Comparison of ENCODE assay signal across 27 mouse cellular contexts in genomic region chr9:62461766-62462165, GRCm38 (mm10).
DNase-seq lines count a peak whose midpoint lies in the region; ATAC-seq lines count a peak whose summit lies in the region.
"Had no signal": no experiment of that assay in that cellular context is flagged by ENCODE, and none has a peak within 500 bp of the region (broad histone marks: within the 10 kb centered on the region; RNA-seq: fewer than 3 reads in every experiment).

No protein-coding gene starts in this region.

- ATAC-seq in kidney, embryonic 16.5 days (ENCODE audit: low FRiP score, low TSS enrichment) = no peak
- ATAC-seq: CD4-positive, CD25-positive, alpha-beta regulatory T cell, adult 4 months; hindbrain, postnatal 0 days; intestine, embryonic 15.5 days; liver, embryonic 12.5 days; liver, postnatal 0 days had no signal

- no peak overlapping the region for H3K4me2 ChIP-seq in kidney, embryonic 16.5 days (replicated peaks; ENCODE audit: low read depth, low read length)
- H3K4me2 ChIP-seq: embryonic facial prominence, embryonic 15.5 days; forebrain, embryonic 12.5 days; heart, embryonic 13.5 days; hindbrain, embryonic 12.5 days; intestine, embryonic 15.5 days; limb, embryonic 12.5 days; liver, embryonic 12.5 days; midbrain, embryonic 12.5 days; neural tube, embryonic 13.5 days had no signal

- H3K9me3 ChIP-seq in heart, embryonic 10.5 days = no peaks in the 10 kb centered on the region
- no peaks in the 10 kb centered on the region for H3K9me3 ChIP-seq in kidney, embryonic 16.5 days (ENCODE audit: low read length)
- H3K9me3 ChIP-seq: embryonic facial prominence, embryonic 10.5 days; embryonic facial prominence, embryonic 15.5 days; forebrain, embryonic 12.5 days; heart, embryonic 13.5 days; hindbrain, embryonic 12.5 days; intestine, embryonic 15.5 days; limb, embryonic 12.5 days; liver, embryonic 12.5 days; midbrain, embryonic 12.5 days; neural tube, embryonic 13.5 days had no signal

- no peaks in the 10 kb centered on the region for H3K27me3 ChIP-seq in heart, embryonic 10.5 days (ENCODE audit: insufficient read depth, poor library complexity, severe bottlenecking)
- no peaks in the 10 kb centered on the region for H3K27me3 ChIP-seq in kidney, embryonic 16.5 days (ENCODE audit: insufficient read depth, low read length)
- H3K27me3 ChIP-seq: embryonic facial prominence, embryonic 15.5 days; forebrain, embryonic 12.5 days; heart, embryonic 13.5 days; hindbrain, embryonic 12.5 days; intestine, embryonic 15.5 days; limb, embryonic 12.5 days; liver, embryonic 12.5 days; midbrain, embryonic 12.5 days; neural tube, embryonic 13.5 days had no signal

- H3K9ac ChIP-seq in kidney, embryonic 16.5 days (replicated peaks; ENCODE audit: low read length) = no peak overlapping the region
- H3K9ac ChIP-seq: embryonic facial prominence, embryonic 15.5 days; forebrain, embryonic 12.5 days; heart, embryonic 13.5 days; hindbrain, embryonic 12.5 days; intestine, embryonic 15.5 days; limb, embryonic 12.5 days; liver, embryonic 12.5 days; liver, postnatal 0 days; midbrain, embryonic 12.5 days; neural tube, embryonic 13.5 days had no signal

- no peak overlapping the region for H3K4me3 ChIP-seq in heart, embryonic 10.5 days
- no peak overlapping the region for H3K4me3 ChIP-seq in kidney, embryonic 16.5 days (ENCODE audit: low read length)
- H3K4me3 ChIP-seq: embryonic facial prominence, embryonic 10.5 days; embryonic facial prominence, embryonic 15.5 days; forebrain, embryonic 12.5 days; heart, embryonic 13.5 days; hindbrain, embryonic 12.5 days; intestine, embryonic 15.5 days; left cerebral cortex, adult 2 months; limb, embryonic 12.5 days; liver, embryonic 12.5 days; midbrain, embryonic 12.5 days; neural tube, embryonic 13.5 days had no signal

- DNase-seq in heart, embryonic 10.5 days (ENCODE audit: low spot score) = no peak
- no peak for DNase-seq in heart, adult 8-10 months (ENCODE audit: low spot score)
- DNase-seq in kidney, adult 8-10 months = peak; percentile 64 to 65
- peak; percentile 76 for DNase-seq in adipocyte (ENCODE audit: low spot score)
- peak; percentile 46 to 77 for DNase-seq in kidney, postnatal 25 days
- DNase-seq in ovary, postnatal 14 days (ENCODE audit: low spot score) = no peak
- DNase-seq: adrenal gland, adult 2 months; adrenal gland, postnatal 36 days; cerebellum, adult 8-10 months; gastrocnemius, postnatal 25 days; heart, adult 18-20 months; liver, postnatal 0 days; thymus, postnatal 4 days had no signal

- peaks cover 24% of the 10 kb centered on the region for H3K4me1 ChIP-seq in heart, embryonic 10.5 days
- no peaks in the 10 kb centered on the region for H3K4me1 ChIP-seq in kidney, embryonic 16.5 days (ENCODE audit: insufficient read depth, low read length)
- H3K4me1 ChIP-seq: embryonic facial prominence, embryonic 10.5 days; embryonic facial prominence, embryonic 15.5 days; intestine, embryonic 15.5 days; liver, embryonic 12.5 days; midbrain, embryonic 12.5 days had no signal

- no peaks in the 10 kb centered on the region for H3K36me3 ChIP-seq in heart, embryonic 10.5 days
- no peaks in the 10 kb centered on the region for H3K36me3 ChIP-seq in kidney, embryonic 16.5 days (ENCODE audit: insufficient read depth, low read length)
- H3K36me3 ChIP-seq: embryonic facial prominence, embryonic 10.5 days; embryonic facial prominence, embryonic 15.5 days; forebrain, embryonic 12.5 days; heart, embryonic 13.5 days; hindbrain, embryonic 12.5 days; intestine, embryonic 15.5 days; limb, embryonic 12.5 days; liver, embryonic 12.5 days; midbrain, embryonic 12.5 days; neural tube, embryonic 13.5 days had no signal

- 0 out of 2 replicates have a peak overlapping the region, but pooled peaks have one; percentile 37 for H3K27ac ChIP-seq in heart, embryonic 10.5 days
- H3K27ac ChIP-seq in kidney, embryonic 16.5 days (ENCODE audit: low read length) = no peak overlapping the region
- H3K27ac ChIP-seq: embryonic facial prominence, embryonic 10.5 days; embryonic facial prominence, embryonic 15.5 days; forebrain, embryonic 12.5 days; hindbrain, embryonic 12.5 days; hindbrain, postnatal 0 days; intestine, embryonic 15.5 days; left cerebral cortex, adult 2 months; limb, embryonic 12.5 days; liver, embryonic 12.5 days; midbrain, embryonic 12.5 days; neural tube, embryonic 13.5 days had no signal

- WGBS in heart, embryonic 10.5 days = 76% methylated on average over 1 of the region's 1 CpGs
- WGBS in kidney, embryonic 16.5 days = 80% methylated on average over 1 of the region's 1 CpGs

Comparison
In these comparisons a context has a peak if more than half of its experiments do, and no peak if none do; other contexts are left out.
1. DNase-seq: peak in kidney, adult 8-10 months (2 of 2), adipocyte (single experiment) and kidney, postnatal 25 days (2 of 2); none in heart, embryonic 10.5 days (single experiment), heart, adult 8-10 months (single experiment) and ovary, postnatal 14 days (single experiment).